Mouse (Mus musculus): ENCODE results near the gene Wdr48.

GRCm38 (mm10) chr9:119909931-119910330 is 15.3 kb downstream of the Wdr48 start:
- TF ChIP-seq CTCF (IDR thresholded peaks at IDR 0.05; ENCODE audit: insufficient read depth, low read depth, low read length) (no peak), POLR2A (IDR thresholded peaks at IDR 0.05; ENCODE audit: insufficient read depth, low read depth, low read length) (no peak)
